Mouse (Mus musculus) myocyte (in vitro differentiated cells): ENCODE measurements at regions not wholly inside any gene's neighbourhood (a gene's known extent, or its start where the extent isn't known, plus 50 kb on each side); places are given as distances from the start of the nearest gene placed in this dataset.

Experiments used
- CEBPB ChIP-seq: IDR thresholded peaks from 2 replicates; pipeline ENCODE4 v1.6.1; 2011; ENCODE audit warnings: mild to moderate bottlenecking, moderate library complexity; ENCODE audit not compliant: poor library complexity, insufficient read depth, severe bottlenecking
- E2F4 ChIP-seq: IDR thresholded peaks from one replicate; pipeline ENCODE4 v1.6.1; 2011; ENCODE audit warnings: mild to moderate bottlenecking, control low read depth, moderate library complexity; ENCODE audit not compliant: insufficient read depth
- MAX ChIP-seq: IDR thresholded peaks from one replicate; pipeline ENCODE4 v1.6.1; 2011; ENCODE audit warnings: low read depth, mild to moderate bottlenecking, control low read depth
- MYOG ChIP-seq, 3 experiments: IDR thresholded peaks; one replicate each; pipeline ENCODE4 v1.6.1; 2011; ENCODE audit warnings: control low read depth in 2 of 3, low read depth in 2 of 3, mild to moderate bottlenecking in 2 of 3; ENCODE audit not compliant: insufficient read length in 2 of 3, control insufficient read depth in 1 of 3, insufficient read depth in 1 of 3
- POLR2A ChIP-seq: IDR thresholded peaks from one replicate; pipeline ENCODE4 v1.6.1; 2011; ENCODE audit warnings: low read depth, mild to moderate bottlenecking, control low read depth, moderate library complexity; ENCODE audit not compliant: insufficient read length
- POLR2AphosphoS2 ChIP-seq: IDR thresholded peaks from one replicate; pipeline ENCODE4 v1.6.1; 2011; ENCODE audit warnings: low read depth, control low read depth; ENCODE audit not compliant: insufficient read length
- REST ChIP-seq: IDR thresholded peaks from one replicate; pipeline ENCODE4 v1.6.1; 2011; ENCODE audit warnings: mild to moderate bottlenecking, control low read depth, moderate library complexity; ENCODE audit not compliant: insufficient read depth, insufficient read length
- TCF3 ChIP-seq: IDR thresholded peaks from one replicate; pipeline ENCODE4 v1.6.1; 2011; ENCODE audit warnings: low read depth, control low read depth; ENCODE audit not compliant: insufficient read length
- USF1 ChIP-seq: IDR thresholded peaks from one replicate; pipeline ENCODE4 v1.6.1; 2011; ENCODE audit warnings: low read depth, mild to moderate bottlenecking, control low read depth, moderate library complexity

DNA sequence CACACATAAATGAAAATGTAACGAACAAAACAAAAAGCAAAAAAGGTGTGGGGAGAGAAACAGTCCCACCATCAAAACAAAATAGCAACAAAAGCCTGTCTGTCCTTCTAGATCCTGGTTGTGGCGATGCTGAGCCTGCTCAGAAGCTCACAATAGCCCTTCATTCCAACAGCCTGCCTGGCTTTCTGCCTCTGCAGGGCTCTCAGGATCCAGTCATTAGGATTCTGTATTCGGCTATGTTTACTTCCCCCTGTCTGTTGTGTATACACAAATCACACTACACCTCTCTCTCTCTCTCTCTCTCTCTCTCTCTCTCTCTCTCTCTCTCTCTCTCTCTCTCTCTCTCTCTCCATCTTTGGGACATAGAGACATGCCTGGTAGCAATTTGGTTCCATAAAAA, 82.2 kb upstream of the 2410004P03Rik start:
- TF ChIP-seq POLR2AphosphoS2 (no peak), USF1 (no peak), REST (no peak), CEBPB (no peak), POLR2A (no peak), MYOG (IDR thresholded peaks at IDR 0.05; ENCODE audit: control insufficient read depth in 1 of 3, insufficient read depth in 1 of 3, insufficient read length in 2 of 3, low read depth in 2 of 3) (no peak), MAX (no peak), E2F4 (no peak), TCF3 (no peak)
